Mouse (Mus musculus) embryonic facial prominence, embryonic 12.5 days (tissue): ENCODE data around the gene Saxo1. TPM values are rescaled to one million over a fixed set of nuclear protein-coding genes. Genes with fewer than 3 reads are reported as not detected.
A peak's percentile ranks its signal among the peaks of the same experiment; 100 is the strongest.

ENCODE experiments used
- ATAC-seq: fragments of 200-750 bp; cut with Nextera tagmentation; 2 replicates; pipeline ENCODE4 v1.8.0; 2017; ENCODE audit not compliant: insufficient number of reproducible peaks, insufficient read depth, low FRiP score, low TSS enrichment
- H3K27ac ChIP-seq: fragments of 300-500 bp; sonication (generic); 2 replicates; pipeline ENCODE4 v1.5.1; 2016; ENCODE audit warnings: mild to moderate bottlenecking
- H3K27me3 ChIP-seq: fragments of 300-500 bp; sonication (generic); 2 replicates; pipeline ENCODE4 v1.6.1; 2016; ENCODE audit warnings: mild to moderate bottlenecking, moderate library complexity
- H3K36me3 ChIP-seq: fragments of 300-500 bp; sonication (generic); 2 replicates; pipeline ENCODE4 v1.6.1; 2016; ENCODE audit warnings: mild to moderate bottlenecking
- H3K4me1 ChIP-seq: fragments of 300-500 bp; sonication (generic); 2 replicates; pipeline ENCODE4 v1.6.1; 2016
- H3K4me2 ChIP-seq: fragments of 300-500 bp; sonication (generic); replicated peaks from 2 replicates; pipeline ENCODE4 v1.6.1; 2016; ENCODE audit warnings: mild to moderate bottlenecking, moderate library complexity
- H3K4me3 ChIP-seq: fragments of 300-500 bp; sonication (generic); 2 replicates; pipeline ENCODE4 v1.5.1; 2016; ENCODE audit warnings: mild to moderate bottlenecking
- H3K9ac ChIP-seq: fragments of 300-500 bp; sonication (generic); 2 replicates; pipeline ENCODE4 v1.6.1; 2016; ENCODE audit warnings: mild to moderate bottlenecking, moderate library complexity
- H3K9me3 ChIP-seq: fragments of 300-500 bp; sonication (generic); 2 replicates; pipeline ENCODE4 v1.6.1; 2016; ENCODE audit warnings: mild to moderate bottlenecking, moderate library complexity
- WGBS: fragments of 180-500 bp; shearing (Covaris S2); methylation state at CpG from one replicate; pipeline ENCODE4 v1.1.7; 2016; 5-methylcytosine and 5-hydroxymethylcytosine counted together
- polyA plus RNA-seq: library from polyadenylated mRNA; unstranded; fragments of >200 nt; fragmentation: Nextera tagmentation; extraction: Ambion mirVana; gene quantifications from 2 replicates; pipeline ENCODE4 v1.2.1, GENCODE M21; 2016

The Saxo1 gene
- polyA plus RNA-seq, 1 experiment from 2014 or later, result not detected

- no peak for ATAC-seq
Measured at GRCm38 (mm10) chr4:86416401-86417025, 141.6 kb downstream of the Saxo1 start.

GRCm38 (mm10) chr4:86413388-86413787 lies 144.7 kb downstream of the Saxo1 start:
- Histone ChIP-seq H3K4me3 (no peak overlapping the region), H3K36me3 (no peaks in the 10 kb centered on the region), H3K4me2 (no peak overlapping the region), H3K9ac (no peak overlapping the region), H3K9me3 (no peaks in the 10 kb centered on the region), H3K27me3 (no peaks in the 10 kb centered on the region), H3K27ac (no peak overlapping the region), H3K4me1 (peaks cover 15% of the 10 kb centered on the region; the same call in 1 of the 2 replicates)
- no peak for ATAC-seq
- WGBS, result 55% methylated on average over 3 of the region's 3 CpGs

More at GRCm38 (mm10) chr4:86416401-86417025, 141.6 kb downstream of the Saxo1 start:
- 35% methylated on average over 15 of the region's 15 CpGs for WGBS
- Histone ChIP-seq H3K9ac (no peak overlapping the region), H3K27me3 (no peaks in the 10 kb centered on the region), H3K27ac (peak overlapping the region; percentile 51), H3K4me2 (no peak overlapping the region), H3K4me3 (no peak overlapping the region), H3K9me3 (no peaks in the 10 kb centered on the region), H3K36me3 (no peaks in the 10 kb centered on the region), H3K4me1 (peaks cover 15% of the 10 kb centered on the region; the same call in 1 of the 2 replicates)

GRCm38 (mm10) chr4:86410946-86411345 lies 147.2 kb downstream of the Saxo1 start:
- 89% methylated on average over 3 of the region's 3 CpGs for WGBS
- Histone ChIP-seq H3K4me2 (no peak overlapping the region), H3K9me3 (no peaks in the 10 kb centered on the region), H3K4me1 (peaks cover 26% of the 10 kb centered on the region), H3K9ac (no peak overlapping the region), H3K27me3 (no peaks in the 10 kb centered on the region), H3K36me3 (no peaks in the 10 kb centered on the region), H3K27ac (no peak overlapping the region), H3K4me3 (no peak overlapping the region)
- no peak for ATAC-seq

GRCm38 (mm10) chr4:86408421-86408820 lies 149.7 kb downstream of the Saxo1 start:
- 74% methylated on average over 9 of the region's 9 CpGs for WGBS
- H3K9me3 ChIP-seq, result no peaks in the 10 kb centered on the region
- H3K9ac ChIP-seq, result no peak overlapping the region
- no peak overlapping the region for H3K27ac ChIP-seq
- H3K4me1 ChIP-seq, result peaks cover 23% of the 10 kb centered on the region
- no peak overlapping the region for H3K4me2 ChIP-seq
- H3K4me3 ChIP-seq, result no peak overlapping the region
- ATAC-seq, result no peak
- no peaks in the 10 kb centered on the region for H3K27me3 ChIP-seq
- no peaks in the 10 kb centered on the region for H3K36me3 ChIP-seq

GRCm38 (mm10) chr4:86407200-86407527 lies 151.0 kb downstream of the Saxo1 start:
- ATAC-seq, result no peak
- H3K9me3 ChIP-seq, result no peaks in the 10 kb centered on the region
- peak overlapping the region; percentile 52 for H3K27ac ChIP-seq
- no peaks in the 10 kb centered on the region for H3K27me3 ChIP-seq
- H3K36me3 ChIP-seq, result no peaks in the 10 kb centered on the region
- H3K4me2 ChIP-seq, result no peak overlapping the region
- H3K4me3 ChIP-seq, result no peak overlapping the region
- no peak overlapping the region for H3K9ac ChIP-seq
- 52% methylated on average over 3 of the region's 3 CpGs for WGBS
- H3K4me1 ChIP-seq, result peaks cover 23% of the 10 kb centered on the region

- Histone ChIP-seq H3K27ac (peak overlapping the region; percentile 52), H3K4me2 (no peak overlapping the region), H3K9ac (no peak overlapping the region), H3K9me3 (no peaks in the 10 kb centered on the region), H3K27me3 (no peaks in the 10 kb centered on the region), H3K4me3 (no peak overlapping the region), H3K4me1 (peaks cover 23% of the 10 kb centered on the region), H3K36me3 (no peaks in the 10 kb centered on the region)
- WGBS, result 37% methylated on average over 7 of the region's 7 CpGs
- no peak for ATAC-seq
Measured at GRCm38 (mm10) chr4:86406501-86407199, 151.5 kb downstream of the Saxo1 start.

- Histone ChIP-seq H3K4me1 (peaks cover 1% of the 10 kb centered on the region), H3K36me3 (no peaks in the 10 kb centered on the region), H3K9me3 (no peaks in the 10 kb centered on the region), H3K9ac (no peak overlapping the region), H3K4me2 (no peak overlapping the region), H3K4me3 (no peak overlapping the region), H3K27me3 (no peaks in the 10 kb centered on the region), H3K27ac (no peak overlapping the region)
- no peak for ATAC-seq
- WGBS, result 79% methylated on average over 3 of the region's 3 CpGs
Measured at GRCm38 (mm10) chr4:86401116-86401515, 157.0 kb downstream of the Saxo1 start.

GRCm38 (mm10) chr4:86397470-86397869 lies 160.7 kb downstream of the Saxo1 start:
- no peak overlapping the region for H3K4me3 ChIP-seq
- 90% methylated on average over 2 of the region's 2 CpGs for WGBS
- H3K27me3 ChIP-seq, result no peaks in the 10 kb centered on the region
- no peak for ATAC-seq
- no peaks in the 10 kb centered on the region for H3K9me3 ChIP-seq
- no peaks in the 10 kb centered on the region; the same call in 1 of the 2 replicates for H3K4me1 ChIP-seq
- no peak overlapping the region for H3K9ac ChIP-seq
- no peaks in the 10 kb centered on the region for H3K36me3 ChIP-seq
- no peak overlapping the region for H3K27ac ChIP-seq
- no peak overlapping the region for H3K4me2 ChIP-seq

GRCm38 (mm10) chr4:86396672-86397288 lies 161.3 kb downstream of the Saxo1 start:
- Histone ChIP-seq H3K9me3 (no peaks in the 10 kb centered on the region), H3K36me3 (no peaks in the 10 kb centered on the region), H3K4me1 (no peaks in the 10 kb centered on the region; the same call in 1 of the 2 replicates), H3K4me3 (no peak overlapping the region), H3K4me2 (no peak overlapping the region), H3K9ac (no peak overlapping the region), H3K27me3 (no peaks in the 10 kb centered on the region), H3K27ac (no peak overlapping the region)
- ATAC-seq, result no peak
- 78% methylated on average over 7 of the region's 7 CpGs for WGBS

- 62% methylated on average over 6 of the region's 6 CpGs for WGBS
- H3K4me2 ChIP-seq, result no peak overlapping the region
- H3K9me3 ChIP-seq, result no peaks in the 10 kb centered on the region
- H3K27ac ChIP-seq, result no peak overlapping the region
- H3K4me3 ChIP-seq, result no peak overlapping the region
- no peaks in the 10 kb centered on the region for H3K36me3 ChIP-seq
- no peaks in the 10 kb centered on the region; the same call in 1 of the 2 replicates for H3K4me1 ChIP-seq
- ATAC-seq, result no peak
- no peak overlapping the region for H3K9ac ChIP-seq
- no peaks in the 10 kb centered on the region for H3K27me3 ChIP-seq
Measured at GRCm38 (mm10) chr4:86395636-86396035, 162.5 kb downstream of the Saxo1 start.
